Mouse (Mus musculus): ENCODE measurements around the gene Olfr98.

GRCm38 (mm10) chr17:37310146-37310699 lies 46.7 kb upstream of the Olfr98 start:
- no peak for TF ChIP-seq POLR2A (IDR thresholded peaks at IDR 0.05; ENCODE audit: control insufficient read depth in 1 of 2, insufficient read depth in 1 of 2, low read depth in 1 of 2, low read length in 2 of 2, poor library complexity in 1 of 2)
- no peak for TF ChIP-seq CTCF (IDR thresholded peaks at IDR 0.05 in 2 of 3, conservative IDR thresholded peaks at IDR 0.05 in 1 of 3; ENCODE audit: control insufficient read depth in 1 of 3, insufficient read depth in 1 of 3, low read depth in 2 of 3, low read length in 3 of 3, poor library complexity in 1 of 3, severe bottlenecking in 1 of 3)
